Mouse (Mus musculus): ENCODE measurements around the gene Naaladl2. TPM values are rescaled to one million over a fixed set of nuclear protein-coding genes. Genes with fewer than 3 reads are reported as not detected.

Gene Naaladl2
- 3.2 and 3.3 TPM in 2 replicates for polyA plus RNA-seq (2015; fragmentation: Nextera tagmentation; extraction: Ambion mirVana)

DNA sequence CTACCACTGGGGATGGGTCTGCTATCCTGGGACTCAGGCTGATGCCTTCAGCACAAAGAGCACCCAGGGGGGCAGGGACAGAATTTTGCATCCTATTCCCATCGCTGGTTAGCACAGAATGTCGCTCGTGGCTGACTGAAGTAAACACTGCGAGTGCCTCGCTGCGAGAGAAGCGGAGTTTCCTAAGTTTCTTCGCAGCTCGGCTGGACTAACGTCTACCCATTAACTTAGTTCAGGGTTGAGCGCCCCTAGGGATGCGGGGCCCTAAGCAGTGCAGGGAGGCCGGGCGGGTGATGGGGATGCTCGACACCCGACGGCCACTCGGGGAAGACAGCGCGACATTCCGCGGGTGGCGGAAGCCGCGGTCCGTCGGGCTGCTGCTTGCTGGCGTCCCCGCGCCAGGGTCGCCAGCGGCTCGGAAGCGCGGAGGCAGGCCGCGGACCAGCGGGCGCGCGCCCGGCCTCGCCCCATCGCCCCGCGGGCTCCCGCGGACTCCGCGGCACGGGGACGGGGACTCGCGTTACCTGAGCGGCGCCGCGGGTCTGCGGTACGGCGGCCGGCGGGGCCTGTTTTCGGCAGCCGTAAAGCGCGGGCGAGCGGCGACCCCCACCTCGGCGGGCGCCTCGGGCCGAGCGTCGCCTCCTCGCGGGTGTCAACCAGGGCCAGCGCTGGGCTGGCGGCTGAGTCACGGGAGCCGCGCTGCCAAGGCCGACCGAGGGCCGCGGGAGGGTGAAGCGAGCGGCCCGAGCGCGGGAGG lies at the start of gene Naaladl2:
Gene Naaladl2 (minus strand): TSS at position 707 of the 757 bp plus-strand sequence.
- H3K4me3 ChIP-seq (ENCODE audit: low read length) = peak within 1 kb of the TSS; percentile 66
- peak within 1 kb of the TSS; percentile 61 for H3K27ac ChIP-seq (ENCODE audit: low read length)
- peak; percentile 93 for ATAC-seq
- H3K4me1 ChIP-seq (ENCODE audit: control insufficient read depth, insufficient read depth, low read length) = no peaks in the 10 kb centered on the region
- under 1% methylated on average over 80 of the region's 93 CpGs for WGBS
- H3K4me2 ChIP-seq (ENCODE audit: low read depth, low read length) = peak within 1 kb of the TSS; percentile 80
- no peaks in the 10 kb centered on the region for H3K9me3 ChIP-seq (ENCODE audit: control insufficient read depth, low read length)
- H3K36me3 ChIP-seq (ENCODE audit: control insufficient read depth, insufficient read depth, low read length) = no peaks in the 10 kb centered on the region
- H3K27me3 ChIP-seq (replicated peaks; ENCODE audit: control insufficient read depth, insufficient read depth, low read length) = no peaks in the 10 kb centered on the region
- peak within 1 kb of the TSS; percentile 76 for H3K9ac ChIP-seq (ENCODE audit: low read depth, low read length)

DNA sequence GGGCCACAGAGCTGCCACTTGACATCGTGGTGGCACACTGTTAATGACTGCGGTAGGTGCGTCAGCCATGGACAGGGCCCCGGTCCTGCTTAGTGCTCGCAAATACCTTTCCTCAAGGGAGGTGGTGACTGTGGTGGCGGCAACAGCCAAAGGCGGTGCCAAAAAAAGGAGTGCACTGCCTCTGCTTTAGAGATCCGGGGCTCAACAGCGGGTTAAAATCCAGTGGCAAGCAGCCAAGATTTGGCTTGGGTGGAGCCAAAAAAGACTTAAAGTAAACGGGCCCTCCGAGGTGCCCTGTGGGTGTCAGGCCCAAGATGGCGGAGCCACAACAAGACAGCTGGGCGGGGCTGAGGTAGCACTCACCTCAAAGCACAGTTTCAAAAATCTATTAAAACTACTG lies 7.7 kb upstream of the Naaladl2 start:
- WGBS = 91% methylated on average over 13 of the region's 13 CpGs
- no peak overlapping the region for H3K9ac ChIP-seq (ENCODE audit: low read depth, low read length)
- no peak overlapping the region for H3K27ac ChIP-seq (ENCODE audit: low read length)
- H3K9me3 ChIP-seq (ENCODE audit: control insufficient read depth, low read length) = peaks cover 9% of the 10 kb centered on the region
- no peaks in the 10 kb centered on the region for H3K4me1 ChIP-seq (ENCODE audit: control insufficient read depth, insufficient read depth, low read length)
- H3K27me3 ChIP-seq (replicated peaks; ENCODE audit: control insufficient read depth, insufficient read depth, low read length) = no peaks in the 10 kb centered on the region
- no peaks in the 10 kb centered on the region for H3K36me3 ChIP-seq (ENCODE audit: control insufficient read depth, insufficient read depth, low read length)
- no peak overlapping the region for H3K4me2 ChIP-seq (ENCODE audit: low read depth, low read length)
- H3K4me3 ChIP-seq (ENCODE audit: low read length) = no peak overlapping the region
- ATAC-seq = no peak

DNA sequence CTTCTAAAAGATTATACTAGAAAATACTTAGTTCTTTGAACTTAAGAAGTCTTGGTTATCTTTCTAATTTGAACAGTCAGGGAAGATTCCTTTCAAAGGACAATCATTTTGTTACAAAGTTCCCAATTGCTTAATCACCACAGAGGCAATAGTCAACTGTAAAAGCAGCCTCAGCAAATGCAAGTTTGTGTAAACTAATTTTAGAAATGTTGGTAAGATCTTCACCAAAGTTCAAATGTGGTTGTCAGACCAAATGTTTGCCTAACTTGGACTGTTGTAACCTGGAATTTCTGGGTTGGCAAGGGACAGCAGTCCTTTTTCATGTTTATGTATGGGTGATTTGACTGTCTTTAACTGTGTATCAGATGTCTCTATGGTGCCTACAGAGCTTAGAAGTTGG lies 3.2 kb upstream of the Naaladl2 start:
- H3K36me3 ChIP-seq (ENCODE audit: control insufficient read depth, insufficient read depth, low read length) = no peaks in the 10 kb centered on the region
- H3K9ac ChIP-seq (ENCODE audit: low read depth, low read length) = no peak overlapping the region
- no peak overlapping the region for H3K4me2 ChIP-seq (ENCODE audit: low read depth, low read length)
- H3K27ac ChIP-seq (ENCODE audit: low read length) = no peak overlapping the region
- H3K4me3 ChIP-seq (ENCODE audit: low read length) = no peak overlapping the region
- H3K4me1 ChIP-seq (ENCODE audit: control insufficient read depth, insufficient read depth, low read length) = no peaks in the 10 kb centered on the region
- H3K27me3 ChIP-seq (replicated peaks; ENCODE audit: control insufficient read depth, insufficient read depth, low read length) = no peaks in the 10 kb centered on the region
- H3K9me3 ChIP-seq (ENCODE audit: control insufficient read depth, low read length) = peaks cover 6% of the 10 kb centered on the region
- ATAC-seq = no peak

DNA sequence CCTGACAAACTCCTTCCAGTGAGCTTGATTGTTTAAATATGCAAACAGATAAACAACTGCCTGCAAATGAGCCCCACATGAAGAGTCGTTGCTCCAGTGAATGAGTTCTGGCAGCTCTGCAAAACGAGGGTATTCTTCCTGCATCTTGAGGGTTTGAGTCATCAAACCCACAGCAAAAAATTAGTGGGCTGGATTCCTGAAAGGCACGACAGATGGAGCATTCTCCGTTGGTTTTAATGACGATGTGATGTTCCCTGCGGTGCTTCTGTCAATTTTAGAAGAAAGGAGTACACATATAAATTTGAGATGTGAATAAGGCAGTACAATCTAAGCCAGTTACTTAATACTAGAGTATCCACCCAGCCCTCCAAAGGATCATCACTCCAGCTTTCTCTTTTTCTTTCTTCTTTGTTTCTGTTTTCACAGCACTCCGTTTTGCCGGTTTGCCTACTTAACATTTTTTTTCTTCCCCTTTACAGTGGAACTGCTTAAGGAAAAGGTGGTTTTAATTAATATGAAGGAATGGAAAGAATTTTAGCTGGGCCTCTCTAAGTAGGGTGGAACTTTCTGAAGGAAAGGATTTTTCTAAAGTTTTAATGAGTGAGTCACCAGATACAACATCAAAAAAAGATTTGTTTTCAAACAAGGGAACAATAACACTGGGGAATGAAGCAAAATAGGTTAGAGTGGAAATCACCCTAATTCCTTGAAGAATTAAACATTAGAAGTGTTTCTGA lies 1.1 kb upstream of the Naaladl2 start:
- WGBS = 31% methylated on average over 8 of the region's 8 CpGs
- Histone ChIP-seq H3K27ac (ENCODE audit: low read length) (no peak overlapping the region), H3K4me2 (ENCODE audit: low read depth, low read length) (no peak overlapping the region), H3K36me3 (ENCODE audit: control insufficient read depth, insufficient read depth, low read length) (no peaks in the 10 kb centered on the region), H3K4me3 (ENCODE audit: low read length) (no peak overlapping the region), H3K27me3 (replicated peaks; ENCODE audit: control insufficient read depth, insufficient read depth, low read length) (no peaks in the 10 kb centered on the region), H3K9ac (ENCODE audit: low read depth, low read length) (no peak overlapping the region), H3K9me3 (ENCODE audit: control insufficient read depth, low read length) (no peaks in the 10 kb centered on the region), H3K4me1 (ENCODE audit: control insufficient read depth, insufficient read depth, low read length) (no peaks in the 10 kb centered on the region)
- no peak for ATAC-seq

DNA sequence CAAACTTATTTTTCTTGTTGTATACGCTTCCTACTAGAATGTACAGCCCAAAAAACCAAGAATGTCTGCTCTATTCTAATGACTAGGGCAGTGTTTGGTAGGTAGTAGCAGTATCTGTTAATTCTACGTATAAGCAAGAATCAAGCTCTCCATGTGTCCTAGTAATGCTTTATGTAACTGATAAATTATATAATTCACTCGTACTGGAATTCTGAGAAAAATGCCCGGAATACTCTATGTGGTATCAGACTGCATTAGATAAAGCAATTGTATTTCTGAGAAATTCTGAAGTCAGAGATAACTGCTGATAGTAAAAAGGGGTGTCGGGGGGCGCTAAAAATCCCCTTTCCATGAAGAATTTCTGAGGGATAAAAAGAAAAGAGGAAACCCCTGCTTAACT lies 950 bp downstream of the Naaladl2 start:
- Histone ChIP-seq H3K27ac (ENCODE audit: low read length) (no peak overlapping the region; the same call in 1 of the 2 replicates), H3K4me2 (ENCODE audit: low read depth, low read length) (peak overlapping the region; percentile 80), H3K9ac (ENCODE audit: low read depth, low read length) (peak overlapping the region; percentile 76), H3K9me3 (ENCODE audit: control insufficient read depth, low read length) (no peaks in the 10 kb centered on the region), H3K27me3 (replicated peaks; ENCODE audit: control insufficient read depth, insufficient read depth, low read length) (no peaks in the 10 kb centered on the region), H3K4me3 (ENCODE audit: low read length) (peak overlapping the region; percentile 66), H3K36me3 (ENCODE audit: control insufficient read depth, insufficient read depth, low read length) (no peaks in the 10 kb centered on the region), H3K4me1 (ENCODE audit: control insufficient read depth, insufficient read depth, low read length) (no peaks in the 10 kb centered on the region)
- no peak for ATAC-seq
- 47% methylated on average over 6 of the region's 6 CpGs for WGBS

DNA sequence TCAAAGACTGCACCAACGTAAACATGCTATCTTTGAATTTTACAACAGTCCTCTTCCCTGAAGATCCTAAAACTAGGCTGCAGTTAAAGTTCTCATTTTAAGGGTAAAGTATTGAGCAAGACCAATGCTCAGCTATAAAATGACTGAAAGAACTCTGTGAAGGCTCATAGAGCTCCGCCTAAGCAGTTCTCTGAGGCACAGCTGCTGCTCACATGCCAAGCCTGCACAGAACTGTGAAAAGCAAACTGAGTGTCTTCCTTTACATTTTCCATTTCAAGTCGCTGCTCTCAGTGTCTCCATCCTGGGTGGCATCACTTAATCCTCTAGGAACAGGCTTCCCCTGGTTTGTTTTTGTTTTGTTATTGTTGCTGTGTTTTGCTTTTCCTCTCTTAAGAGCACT lies 12.2 kb downstream of the Naaladl2 start:
- no peaks in the 10 kb centered on the region for H3K9me3 ChIP-seq (ENCODE audit: control insufficient read depth, low read length)
- WGBS = 41% methylated on average over 3 of the region's 3 CpGs
- no peak overlapping the region for H3K9ac ChIP-seq (ENCODE audit: low read depth, low read length)
- H3K27me3 ChIP-seq (replicated peaks; ENCODE audit: control insufficient read depth, insufficient read depth, low read length) = no peaks in the 10 kb centered on the region
- H3K4me1 ChIP-seq (ENCODE audit: control insufficient read depth, insufficient read depth, low read length) = no peaks in the 10 kb centered on the region
- H3K36me3 ChIP-seq (ENCODE audit: control insufficient read depth, insufficient read depth, low read length) = no peaks in the 10 kb centered on the region
- H3K27ac ChIP-seq (ENCODE audit: low read length) = no peak overlapping the region
- no peak for ATAC-seq
- H3K4me2 ChIP-seq (ENCODE audit: low read depth, low read length) = no peak overlapping the region
- H3K4me3 ChIP-seq (ENCODE audit: low read length) = no peak overlapping the region

DNA sequence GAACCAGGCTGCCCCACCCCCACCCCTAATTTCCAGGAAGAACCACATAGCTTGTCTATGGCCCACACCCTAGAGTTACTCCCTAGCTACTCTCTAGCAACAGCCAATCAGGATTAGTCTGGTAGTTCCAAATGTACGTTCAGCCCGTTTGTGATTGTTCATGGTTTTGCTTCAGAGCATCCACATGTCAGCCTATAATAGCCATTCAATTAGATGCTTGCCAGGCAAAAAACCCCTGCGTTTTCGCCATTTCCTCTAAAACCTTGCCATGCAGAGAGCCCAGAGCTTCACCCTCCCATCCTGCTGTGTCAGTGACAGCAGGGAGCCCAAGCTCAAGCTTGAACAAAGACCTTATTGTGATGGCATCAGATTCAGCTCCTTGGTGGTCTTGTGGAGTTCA lies 16.2 kb downstream of the Naaladl2 start:
- Histone ChIP-seq H3K4me2 (ENCODE audit: low read depth, low read length) (no peak overlapping the region), H3K27me3 (replicated peaks; ENCODE audit: control insufficient read depth, insufficient read depth, low read length) (no peaks in the 10 kb centered on the region), H3K4me1 (ENCODE audit: control insufficient read depth, insufficient read depth, low read length) (no peaks in the 10 kb centered on the region), H3K9me3 (ENCODE audit: control insufficient read depth, low read length) (no peaks in the 10 kb centered on the region), H3K36me3 (ENCODE audit: control insufficient read depth, insufficient read depth, low read length) (no peaks in the 10 kb centered on the region), H3K27ac (ENCODE audit: low read length) (no peak overlapping the region), H3K9ac (ENCODE audit: low read depth, low read length) (no peak overlapping the region), H3K4me3 (ENCODE audit: low read length) (no peak overlapping the region)
- no peak for ATAC-seq
- WGBS = 63% methylated on average over 4 of the region's 4 CpGs

DNA sequence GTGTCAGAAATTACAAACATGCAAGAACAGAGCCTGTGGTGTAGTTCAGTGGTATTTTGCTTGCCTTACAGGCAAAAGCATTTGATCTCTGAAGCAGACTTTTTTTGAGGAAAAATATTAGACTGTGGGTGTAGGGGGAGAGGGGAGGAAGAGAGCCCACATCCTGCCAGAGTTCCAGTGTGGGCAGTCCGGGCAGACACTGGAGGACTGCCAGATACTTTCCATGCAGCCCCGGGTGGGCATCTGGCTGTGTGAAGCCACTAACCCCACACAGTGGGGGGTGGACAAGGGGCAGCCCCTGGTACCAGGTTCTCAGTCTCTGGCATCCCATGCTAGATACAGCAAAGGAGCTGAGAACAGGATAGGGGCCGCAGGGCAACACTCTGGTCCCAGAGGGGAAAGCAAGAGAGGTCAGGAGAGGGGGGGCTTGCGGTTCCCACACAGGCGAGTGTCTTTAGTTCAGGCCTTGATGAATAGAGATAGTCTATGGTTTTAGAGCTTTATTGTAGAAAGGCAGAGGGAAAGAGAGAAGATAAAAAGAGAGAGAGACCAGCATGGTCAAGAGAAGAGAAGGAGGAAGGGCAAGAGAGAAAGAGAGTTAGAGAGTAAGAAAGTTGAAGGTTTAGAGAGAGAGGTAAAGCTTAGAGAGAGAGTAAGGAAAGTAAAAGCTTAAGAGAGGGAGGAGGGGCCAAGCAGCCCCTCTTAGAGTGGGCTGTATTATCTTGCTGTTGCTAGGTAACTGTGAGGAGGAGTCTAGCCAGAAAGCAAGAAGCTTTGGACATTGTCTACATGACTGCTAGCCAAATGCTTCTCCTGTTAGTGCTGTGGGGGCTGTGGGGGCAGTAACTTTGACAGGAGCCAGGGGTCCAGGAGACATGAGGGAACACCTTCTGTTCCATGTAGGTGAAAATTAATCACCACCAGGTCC lies 18.9 kb downstream of the Naaladl2 start:
- Histone ChIP-seq H3K9ac (ENCODE audit: low read depth, low read length) (no peak overlapping the region), H3K27ac (ENCODE audit: low read length) (no peak overlapping the region), H3K4me3 (ENCODE audit: low read length) (no peak overlapping the region), H3K4me1 (ENCODE audit: control insufficient read depth, insufficient read depth, low read length) (no peaks in the 10 kb centered on the region), H3K4me2 (ENCODE audit: low read depth, low read length) (no peak overlapping the region), H3K27me3 (replicated peaks; ENCODE audit: control insufficient read depth, insufficient read depth, low read length) (no peaks in the 10 kb centered on the region), H3K9me3 (ENCODE audit: control insufficient read depth, low read length) (no peaks in the 10 kb centered on the region), H3K36me3 (ENCODE audit: control insufficient read depth, insufficient read depth, low read length) (no peaks in the 10 kb centered on the region)
- WGBS = 46% methylated on average over 5 of the region's 5 CpGs
- no peak for ATAC-seq

DNA sequence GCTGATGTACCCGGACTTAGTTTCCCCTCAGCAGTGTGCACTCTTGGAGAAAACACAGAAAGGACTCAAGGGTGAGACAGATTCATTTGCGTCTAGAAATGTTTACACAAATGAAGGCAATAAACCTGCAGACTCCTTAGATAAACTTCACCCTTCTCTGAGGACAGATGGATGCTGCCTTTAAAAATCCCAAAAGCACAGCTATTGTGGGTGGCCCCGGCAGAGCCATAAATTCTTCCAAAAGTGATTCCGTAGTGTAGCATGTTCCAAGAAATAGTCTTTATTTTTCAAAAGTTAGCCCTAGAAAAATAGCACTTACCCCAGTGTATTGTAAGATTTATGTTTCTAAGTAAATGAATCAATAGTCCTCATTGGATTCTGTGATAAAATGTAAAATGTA lies 31.0 kb downstream of the Naaladl2 start:
- H3K27me3 ChIP-seq (replicated peaks; ENCODE audit: control insufficient read depth, insufficient read depth, low read length) = no peaks in the 10 kb centered on the region
- no peak overlapping the region for H3K4me3 ChIP-seq (ENCODE audit: low read length)
- 0 out of 2 replicates have a peak, but pooled peaks cover 2% of the 10 kb centered on the region for H3K4me1 ChIP-seq (ENCODE audit: control insufficient read depth, insufficient read depth, low read length)
- no peak overlapping the region for H3K9ac ChIP-seq (ENCODE audit: low read depth, low read length)
- H3K36me3 ChIP-seq (ENCODE audit: control insufficient read depth, insufficient read depth, low read length) = no peaks in the 10 kb centered on the region
- no peak overlapping the region for H3K27ac ChIP-seq (ENCODE audit: low read length)
- H3K9me3 ChIP-seq (ENCODE audit: control insufficient read depth, low read length) = no peaks in the 10 kb centered on the region
- ATAC-seq = no peak
- H3K4me2 ChIP-seq (ENCODE audit: low read depth, low read length) = no peak overlapping the region
- 40% methylated on average over 4 of the region's 4 CpGs for WGBS
